Mouse (Mus musculus): ENCODE measurements at regions not wholly inside any gene's neighbourhood (a gene's known extent, or its start where the extent isn't known, plus 50 kb on each side); places are given as distances from the start of the nearest gene placed in this dataset.

- TF ChIP-seq CTCF (IDR thresholded peaks at IDR 0.05; ENCODE audit: control insufficient read depth, insufficient read depth, low read length): no peak
- no peak for TF ChIP-seq POLR2A (IDR thresholded peaks at IDR 0.05; ENCODE audit: borderline replicate concordance, control insufficient read depth, low read depth, low read length)
These were observed 246.1 kb downstream of the Hivep2 start for GRCm38 (mm10) chr10:14211926-14212325.
